Mouse (Mus musculus) c-Kit-positive CD71-positive TER-119-positive erythroid progenitor cells, embryonic 14.5 days (primary cell): ENCODE data around the gene Ick.
"Not testable (repeated sequence)": the region's sequence is repeated elsewhere in the genome, so short reads cannot be mapped to it uniquely, and the experiment has no call there.

Experiments used
- DNase-seq: peaks from one replicate; pipeline ENCODE4 v3.0.0-alpha.2; 2013; ENCODE audit warnings: low spot score

Gene Ick

GRCm38 (mm10) chr9:78148149-78148548 lies 39.2 kb downstream of the Ick start:
- DNase-seq = no peak

GRCm38 (mm10) chr9:78149770-78150169 lies 40.8 kb downstream of the Ick start:
- not testable (repeated sequence) for DNase-seq

- DNase-seq = no peak
Measured at GRCm38 (mm10) chr9:78154211-78154977, 45.4 kb downstream of the Ick start.

- no peak for DNase-seq
Measured at GRCm38 (mm10) chr9:78157221-78157620, 48.2 kb downstream of the Ick start.

- no peak for DNase-seq
Measured at GRCm38 (mm10) chr9:78163291-78163690, 54.3 kb downstream of the Ick start.

- no peak for DNase-seq
Measured at GRCm38 (mm10) chr9:78164741-78165140, 55.7 kb downstream of the Ick start.

- no peak for DNase-seq
Measured at GRCm38 (mm10) chr9:78165454-78165853, 56.5 kb downstream of the Ick start.

GRCm38 (mm10) chr9:78166694-78167452 lies 57.9 kb downstream of the Ick start:
- peak; percentile 45 for DNase-seq

- DNase-seq = no peak
Measured at GRCm38 (mm10) chr9:78167453-78167969, 58.5 kb downstream of the Ick start.

- DNase-seq = no peak
Measured at GRCm38 (mm10) chr9:78168864-78169263, 59.9 kb downstream of the Ick start.

GRCm38 (mm10) chr9:78174016-78174415 lies 65.0 kb downstream of the Ick start:
- DNase-seq = no peak

GRCm38 (mm10) chr9:78174925-78175276 lies 65.9 kb downstream of the Ick start:
- not testable (repeated sequence) for DNase-seq

- DNase-seq = peak; percentile 95
Measured at GRCm38 (mm10) chr9:78175277-78176200, 66.5 kb downstream of the Ick start.

- DNase-seq = peak; percentile 81
Measured at GRCm38 (mm10) chr9:78176201-78176727, 67.3 kb downstream of the Ick start.

GRCm38 (mm10) chr9:78176831-78177230 lies 67.8 kb downstream of the Ick start:
- no peak for DNase-seq

GRCm38 (mm10) chr9:78178197-78178596 lies 69.2 kb downstream of the Ick start:
- DNase-seq = no peak

- DNase-seq = no peak
Measured at GRCm38 (mm10) chr9:78179071-78179470, 70.1 kb downstream of the Ick start.

GRCm38 (mm10) chr9:78182474-78182873 lies 73.5 kb downstream of the Ick start, which contains the start of gene Gsta4:
Gsta4 (plus strand) TSS chr9:78182774.
- DNase-seq = not testable (repeated sequence)

- DNase-seq = no peak
Measured at GRCm38 (mm10) chr9:78185686-78186085, 76.7 kb downstream of the Ick start.

- DNase-seq = peak; percentile 76
Measured at GRCm38 (mm10) chr9:78188910-78189309, 79.9 kb downstream of the Ick start.
